Mouse (Mus musculus): ENCODE measurements around the gene Hspg2.
A peak's percentile ranks its signal among the peaks of the same experiment; 100 is the strongest.

Gene Hspg2

GRCm38 (mm10) chr4:137521966-137522365 is 53.4 kb downstream of the Hspg2 start:
- DNase-seq (ENCODE audit: low read depth, low spot score) = no peak
- no peaks in the 10 kb centered on the region for H3K27me3 ChIP-seq (ENCODE audit: control insufficient read depth, insufficient read depth, low read length, poor library complexity, severe bottlenecking)

GRCm38 (mm10) chr4:137525426-137525825 is 56.9 kb downstream of the Hspg2 start:
- H3K27me3 ChIP-seq (ENCODE audit: control insufficient read depth, insufficient read depth, low read length, poor library complexity, severe bottlenecking) = no peaks in the 10 kb centered on the region
- DNase-seq (ENCODE audit: low read depth, low spot score) = no peak
- no peaks in the 10 kb centered on the region for H3K36me3 ChIP-seq (ENCODE audit: control insufficient read depth, insufficient read depth, low read length, poor library complexity, severe bottlenecking)

More at GRCm38 (mm10) chr4:137521966-137522365, 53.4 kb downstream of the Hspg2 start:
- H3K36me3 ChIP-seq (ENCODE audit: control insufficient read depth, insufficient read depth, low read length, poor library complexity, severe bottlenecking) = no peaks in the 10 kb centered on the region

- DNase-seq (ENCODE audit: low read depth, low spot score) = no peak
- Histone ChIP-seq H3K27me3 (ENCODE audit: control insufficient read depth, insufficient read depth, low read length, poor library complexity, severe bottlenecking) (no peaks in the 10 kb centered on the region), H3K36me3 (ENCODE audit: control insufficient read depth, insufficient read depth, low read length, poor library complexity, severe bottlenecking) (no peaks in the 10 kb centered on the region)
These were observed 58.8 kb downstream of the Hspg2 start for GRCm38 (mm10) chr4:137527368-137527767.

GRCm38 (mm10) chr4:137527872-137528271 is 59.3 kb downstream of the Hspg2 start:
- Histone ChIP-seq H3K27me3 (ENCODE audit: control insufficient read depth, insufficient read depth, low read length, poor library complexity, severe bottlenecking) (no peaks in the 10 kb centered on the region), H3K36me3 (ENCODE audit: control insufficient read depth, insufficient read depth, low read length, poor library complexity, severe bottlenecking) (no peaks in the 10 kb centered on the region)
- no peak for DNase-seq (ENCODE audit: low read depth, low spot score)

- Histone ChIP-seq H3K27me3 (ENCODE audit: control insufficient read depth, insufficient read depth, low read length, poor library complexity, severe bottlenecking) (no peaks in the 10 kb centered on the region), H3K36me3 (ENCODE audit: control insufficient read depth, insufficient read depth, low read length, poor library complexity, severe bottlenecking) (no peaks in the 10 kb centered on the region)
- no peak for DNase-seq (ENCODE audit: low read depth, low spot score)
These were observed 71.8 kb downstream of the Hspg2 start for GRCm38 (mm10) chr4:137540356-137540755.

- H3K36me3 ChIP-seq (ENCODE audit: control insufficient read depth, insufficient read depth, low read length, poor library complexity, severe bottlenecking) = no peaks in the 10 kb centered on the region
- H3K27me3 ChIP-seq (ENCODE audit: control insufficient read depth, insufficient read depth, low read length, poor library complexity, severe bottlenecking) = no peaks in the 10 kb centered on the region
- DNase-seq (ENCODE audit: low read depth, low spot score) = no peak
These were observed 74.4 kb downstream of the Hspg2 start for GRCm38 (mm10) chr4:137542968-137543367.

DNA sequence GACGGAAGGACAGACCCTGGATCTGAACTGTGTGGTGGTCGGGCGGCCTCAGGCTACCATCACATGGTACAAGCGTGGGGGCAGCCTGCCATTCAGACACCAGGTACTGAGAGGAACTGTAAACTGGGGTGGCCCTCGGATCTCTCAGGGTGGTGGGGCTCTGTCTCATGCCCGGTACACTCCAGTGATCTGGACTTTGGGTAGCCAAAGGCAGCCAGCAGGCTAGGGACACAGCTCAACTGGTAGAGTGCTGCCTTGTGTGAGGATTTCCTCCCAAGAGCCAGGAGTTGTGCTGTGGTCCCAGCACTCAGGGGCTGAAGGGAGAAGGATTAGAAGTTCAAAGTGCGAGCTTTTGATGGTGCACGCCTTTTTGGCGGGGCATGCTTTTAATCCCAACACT is 77.0 kb downstream of the Hspg2 start:
- DNase-seq (ENCODE audit: low read depth, low spot score) = no peak
- Histone ChIP-seq H3K36me3 (ENCODE audit: control insufficient read depth, insufficient read depth, low read length, poor library complexity, severe bottlenecking) (no peaks in the 10 kb centered on the region), H3K27me3 (ENCODE audit: control insufficient read depth, insufficient read depth, low read length, poor library complexity, severe bottlenecking) (no peaks in the 10 kb centered on the region)

DNA sequence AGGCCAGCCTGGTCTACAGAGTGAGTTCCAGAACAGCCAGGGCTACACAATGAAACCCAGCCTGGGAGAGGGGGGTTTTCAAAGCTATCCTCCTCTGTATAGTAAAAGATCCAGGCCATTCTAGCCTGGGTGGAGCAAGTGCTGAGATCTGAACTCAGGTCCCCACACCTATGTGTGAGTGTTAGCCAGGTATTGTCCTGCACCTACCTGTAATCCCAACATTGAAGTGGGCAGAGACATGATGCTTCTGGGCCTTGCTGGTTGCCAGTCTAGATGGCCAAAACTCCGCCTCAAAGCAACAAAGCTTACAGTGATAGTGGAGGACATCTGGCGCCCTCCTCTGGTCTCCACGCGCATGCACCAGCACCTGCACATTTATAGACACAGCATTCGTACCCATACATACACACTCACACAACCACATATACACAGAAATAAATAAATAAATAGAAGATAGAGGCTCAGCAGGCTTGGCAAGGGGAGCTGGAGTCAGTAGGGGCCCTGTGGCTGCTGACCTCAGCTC is 77.5 kb downstream of the Hspg2 start:
- H3K27me3 ChIP-seq (ENCODE audit: control insufficient read depth, insufficient read depth, low read length, poor library complexity, severe bottlenecking) = no peaks in the 10 kb centered on the region
- DNase-seq (ENCODE audit: low read depth, low spot score) = peak; percentile 67
- H3K36me3 ChIP-seq (ENCODE audit: control insufficient read depth, insufficient read depth, low read length, poor library complexity, severe bottlenecking) = no peaks in the 10 kb centered on the region

DNA sequence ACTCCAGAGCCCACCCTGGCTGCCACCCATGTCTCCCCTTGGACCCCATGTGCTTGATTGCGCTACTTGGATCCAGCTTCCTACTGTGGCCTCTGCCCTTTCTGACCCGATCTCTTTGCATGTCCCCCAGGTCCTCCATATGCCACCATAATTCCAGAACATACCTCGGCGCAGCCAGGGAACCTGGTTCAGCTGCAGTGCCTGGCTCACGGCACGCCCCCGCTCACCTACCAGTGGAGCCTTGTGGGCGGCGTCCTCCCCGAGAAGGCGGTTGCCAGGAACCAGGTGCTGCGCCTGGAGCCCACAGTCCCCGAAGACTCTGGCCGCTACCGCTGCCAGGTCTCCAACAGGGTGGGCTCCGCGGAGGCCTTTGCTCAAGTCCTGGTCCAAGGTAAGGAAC is 84.9 kb downstream of the Hspg2 start:
- no peak for DNase-seq (ENCODE audit: low read depth, low spot score)
- no peaks in the 10 kb centered on the region for H3K27me3 ChIP-seq (ENCODE audit: control insufficient read depth, insufficient read depth, low read length, poor library complexity, severe bottlenecking)
- H3K36me3 ChIP-seq (ENCODE audit: control insufficient read depth, insufficient read depth, low read length, poor library complexity, severe bottlenecking) = no peaks in the 10 kb centered on the region

DNA sequence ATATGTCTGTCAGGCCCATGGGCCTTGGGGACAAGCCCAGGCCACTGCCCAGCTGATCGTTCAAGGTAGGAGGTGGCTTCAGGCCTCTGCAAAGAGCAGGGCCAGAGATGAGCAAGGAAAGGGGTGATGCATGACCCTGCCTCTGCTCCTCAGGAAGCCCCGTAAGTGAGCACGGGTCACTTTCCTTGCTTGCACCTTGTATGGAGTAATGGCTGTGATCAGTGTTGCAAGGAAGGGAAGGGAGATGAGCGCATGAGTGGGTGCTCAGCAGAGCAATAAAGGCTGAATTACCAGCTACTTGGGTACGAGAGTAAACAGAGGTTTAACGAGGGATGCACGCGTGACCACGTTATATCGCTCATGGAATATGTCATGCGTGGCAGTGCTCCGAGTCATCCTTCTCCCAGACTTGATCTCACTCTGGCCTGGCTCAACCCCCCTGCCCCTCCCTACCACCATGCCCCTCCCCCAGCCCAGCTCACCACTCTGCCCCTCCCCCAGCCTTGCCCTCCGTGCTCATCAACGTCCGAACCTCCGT is 88.2 kb downstream of the Hspg2 start:
- DNase-seq (ENCODE audit: low read depth, low spot score) = no peak
- Histone ChIP-seq H3K27me3 (ENCODE audit: control insufficient read depth, insufficient read depth, low read length, poor library complexity, severe bottlenecking) (no peaks in the 10 kb centered on the region), H3K36me3 (ENCODE audit: control insufficient read depth, insufficient read depth, low read length, poor library complexity, severe bottlenecking) (no peaks in the 10 kb centered on the region)

GRCm38 (mm10) chr4:137569873-137570272 is 101.3 kb downstream of the Hspg2 start:
- Histone ChIP-seq H3K36me3 (ENCODE audit: control insufficient read depth, insufficient read depth, low read length, poor library complexity, severe bottlenecking) (no peaks in the 10 kb centered on the region), H3K27me3 (ENCODE audit: control insufficient read depth, insufficient read depth, low read length, poor library complexity, severe bottlenecking) (no peaks in the 10 kb centered on the region)
- DNase-seq (ENCODE audit: low read depth, low spot score) = no peak

- no peak for DNase-seq (ENCODE audit: low read depth, low spot score)
- Histone ChIP-seq H3K27me3 (ENCODE audit: control insufficient read depth, insufficient read depth, low read length, poor library complexity, severe bottlenecking) (no peaks in the 10 kb centered on the region), H3K36me3 (ENCODE audit: control insufficient read depth, insufficient read depth, low read length, poor library complexity, severe bottlenecking) (no peaks in the 10 kb centered on the region)
These were observed 105.9 kb downstream of the Hspg2 start, which contains the start of gene Ldlrad2 for GRCm38 (mm10) chr4:137574469-137574868. TSS of gene Ldlrad2 (minus strand) at chr4:137574569.

GRCm38 (mm10) chr4:137577486-137577885 is 108.9 kb downstream of the Hspg2 start:
- H3K27me3 ChIP-seq (ENCODE audit: control insufficient read depth, insufficient read depth, low read length, poor library complexity, severe bottlenecking) = no peaks in the 10 kb centered on the region; the same call in 1 of the 2 replicates
- no peak for DNase-seq (ENCODE audit: low read depth, low spot score)
- no peaks in the 10 kb centered on the region for H3K36me3 ChIP-seq (ENCODE audit: control insufficient read depth, insufficient read depth, low read length, poor library complexity, severe bottlenecking)

GRCm38 (mm10) chr4:137578181-137578845 is 109.7 kb downstream of the Hspg2 start:
- Histone ChIP-seq H3K36me3 (ENCODE audit: control insufficient read depth, insufficient read depth, low read length, poor library complexity, severe bottlenecking) (no peaks in the 10 kb centered on the region), H3K27me3 (ENCODE audit: control insufficient read depth, insufficient read depth, low read length, poor library complexity, severe bottlenecking) (no peaks in the 10 kb centered on the region; the same call in 1 of the 2 replicates)
- DNase-seq (ENCODE audit: low read depth, low spot score) = peak; percentile 55

GRCm38 (mm10) chr4:137579789-137580188 is 111.2 kb downstream of the Hspg2 start:
- no peak for DNase-seq (ENCODE audit: low read depth, low spot score)
- no peaks in the 10 kb centered on the region; the same call in 1 of the 2 replicates for H3K27me3 ChIP-seq (ENCODE audit: control insufficient read depth, insufficient read depth, low read length, poor library complexity, severe bottlenecking)
- no peaks in the 10 kb centered on the region for H3K36me3 ChIP-seq (ENCODE audit: control insufficient read depth, insufficient read depth, low read length, poor library complexity, severe bottlenecking)

Measured in splenic B cell, adult 2 months (primary cell).